Mouse (Mus musculus) heart, postnatal 0 days (tissue): ENCODE measurements around the gene Hlcs. TPM values are rescaled to one million over a fixed set of nuclear protein-coding genes. Genes with fewer than 3 reads are reported as not detected.

Experiments used
- ATAC-seq: fragments of 200-750 bp; cut with Nextera tagmentation; 2 replicates; pipeline ENCODE4 v1.8.0; 2017; ENCODE audit warnings: low read depth, moderate number of reproducible peaks, moderate library complexity; ENCODE audit not compliant: insufficient read depth
- DNase-seq: peaks from one replicate; pipeline ENCODE4 v3.0.0-alpha.2; 2016; ENCODE audit warnings: low spot score
- H3K27ac ChIP-seq: fragments of 300-500 bp; sonication (generic); 2 replicates; pipeline ENCODE4 v1.5.1; 2014; ENCODE audit warnings: low read depth, mild to moderate bottlenecking
- H3K27me3 ChIP-seq: fragments of 300-500 bp; sonication (generic); 2 replicates; pipeline ENCODE4 v1.6.1; 2014; ENCODE audit warnings: low read length, mixed read lengths; ENCODE audit not compliant: control insufficient read depth, insufficient read depth
- H3K36me3 ChIP-seq: fragments of 300-500 bp; sonication (generic); replicated peaks from 2 replicates; pipeline ENCODE4 v1.6.1; 2014; ENCODE audit warnings: low read length, mixed read lengths; ENCODE audit not compliant: control insufficient read depth, insufficient read depth
- H3K4me1 ChIP-seq: fragments of 300-500 bp; sonication (generic); 2 replicates; pipeline ENCODE4 v1.6.1; 2014; ENCODE audit warnings: antibody characterized with exemption; ENCODE audit not compliant: control insufficient read depth, insufficient read depth
- H3K4me2 ChIP-seq: fragments of 300-500 bp; sonication (generic); 2 replicates; pipeline ENCODE4 v1.6.1; 2014; ENCODE audit warnings: low read depth, mild to moderate bottlenecking, low read length, moderate library complexity
- H3K4me3 ChIP-seq: fragments of 300-500 bp; sonication (generic); 2 replicates; pipeline ENCODE4 v1.5.1; 2014; ENCODE audit warnings: low read depth, low read length
- H3K9ac ChIP-seq: fragments of 300-500 bp; sonication (generic); replicated peaks from 2 replicates; pipeline ENCODE4 v1.6.1; 2014; ENCODE audit warnings: low read depth, low read length, mixed read lengths
- H3K9me3 ChIP-seq: fragments of 300-500 bp; sonication (generic); replicated peaks from 2 replicates; pipeline ENCODE4 v1.6.1; 2016; ENCODE audit warnings: low read length; ENCODE audit not compliant: control insufficient read depth
- CTCF ChIP-seq: IDR thresholded peaks from 2 replicates; pipeline ENCODE4 v1.5.1; 2016; ENCODE audit warnings: antibody characterized with exemption, control low read depth, low read depth
- EP300 ChIP-seq: IDR thresholded peaks from 2 replicates; pipeline ENCODE4 v1.6.1; 2016; ENCODE audit warnings: antibody characterized with exemption, low read depth
- WGBS: fragments of 180-500 bp; shearing (Covaris S2); extraction: QIAGEN DNeasy Blood & Tissue Kit; methylation state at CpG from one replicate; pipeline ENCODE4 v1.1.7; 2014; 5-methylcytosine and 5-hydroxymethylcytosine counted together
- polyA plus RNA-seq: library from polyadenylated mRNA; unstranded; fragments of >200 nt; fragmentation: Nextera tagmentation; extraction: Ambion mirVana; gene quantifications from 2 replicates; pipeline ENCODE4 v1.2.1, GENCODE M21; 2015
- total RNA-seq: library from RNA; depleted of rRNA; stranded (reverse); fragments of >200 nt; gene quantifications from 2 replicates; pipeline ENCODE4 v1.2.3, GENCODE M21; 2014; ENCODE audit warnings: low replicate concordance

The Hlcs gene
- total and polyA plus RNA-seq, 2 experiments from 2014 or later = 4.6 to 5.6 TPM

GRCm38 (mm10) chr16:94311931-94312330, 1.4 kb downstream of the Hlcs start:
- peaks cover 24% of the 10 kb centered on the region for H3K4me1 ChIP-seq
- 80% methylated on average over 4 of the region's 4 CpGs for WGBS
- ATAC-seq = no peak
- no peak for TF ChIP-seq CTCF
- no peak for TF ChIP-seq EP300
- H3K9ac ChIP-seq = no peak overlapping the region
- DNase-seq = no peak
- no peaks in the 10 kb centered on the region for H3K36me3 ChIP-seq
- H3K27ac ChIP-seq = peak overlapping the region; percentile 99
- no peaks in the 10 kb centered on the region for H3K9me3 ChIP-seq
- no peaks in the 10 kb centered on the region for H3K27me3 ChIP-seq
- peak overlapping the region; percentile 72 for H3K4me3 ChIP-seq
- H3K4me2 ChIP-seq = peak overlapping the region; percentile 74

GRCm38 (mm10) chr16:94311416-94311815, 2.0 kb downstream of the Hlcs start:
- no peak overlapping the region for H3K9ac ChIP-seq

GRCm38 (mm10) chr16:94309025-94309424, 4.3 kb downstream of the Hlcs start:
- Histone ChIP-seq H3K36me3 (no peaks in the 10 kb centered on the region), H3K9me3 (peaks cover 4% of the 10 kb centered on the region; the same call in 1 of the 2 replicates), H3K4me1 (peaks cover 24% of the 10 kb centered on the region), H3K4me2 (no peak overlapping the region), H3K9ac (no peak overlapping the region), H3K27ac (0 out of 2 replicates have a peak overlapping the region, but pooled peaks have one; percentile 30), H3K27me3 (no peaks in the 10 kb centered on the region), H3K4me3 (no peak overlapping the region)
- no peak for ATAC-seq
- WGBS = 72% methylated on average over 4 of the region's 4 CpGs
- no peak for TF ChIP-seq CTCF
- no peak for TF ChIP-seq EP300
- no peak for DNase-seq

More at GRCm38 (mm10) chr16:94311416-94311815, 2.0 kb downstream of the Hlcs start:
- H3K27me3 ChIP-seq = no peaks in the 10 kb centered on the region
- H3K4me1 ChIP-seq = peaks cover 24% of the 10 kb centered on the region
- 68% methylated on average over 1 of the region's 1 CpGs for WGBS
- no peaks in the 10 kb centered on the region for H3K9me3 ChIP-seq
- H3K36me3 ChIP-seq = no peaks in the 10 kb centered on the region
- DNase-seq (no peak), ATAC-seq (no peak)
- H3K4me2 ChIP-seq = no peak overlapping the region
- no peak for TF ChIP-seq EP300
- no peak for TF ChIP-seq CTCF
- no peak overlapping the region for H3K4me3 ChIP-seq
- no peak overlapping the region for H3K27ac ChIP-seq

GRCm38 (mm10) chr16:94307942-94308341, 5.4 kb downstream of the Hlcs start:
- Histone ChIP-seq H3K27ac (no peak overlapping the region), H3K9me3 (peaks cover 4% of the 10 kb centered on the region; the same call in 1 of the 2 replicates)
- 62% methylated on average over 6 of the region's 6 CpGs for WGBS

GRCm38 (mm10) chr16:94307526-94307925, 5.8 kb downstream of the Hlcs start:
- no peak for ATAC-seq
- TF ChIP-seq EP300 = no peak
- TF ChIP-seq CTCF = no peak
- no peak overlapping the region for H3K27ac ChIP-seq
- H3K4me1 ChIP-seq = peaks cover 27% of the 10 kb centered on the region
- H3K4me2 ChIP-seq = no peak overlapping the region
- no peak overlapping the region for H3K9ac ChIP-seq
- H3K36me3 ChIP-seq = no peaks in the 10 kb centered on the region
- no peak for DNase-seq
- H3K9me3 ChIP-seq = peaks cover 4% of the 10 kb centered on the region; the same call in 1 of the 2 replicates
- H3K27me3 ChIP-seq = no peaks in the 10 kb centered on the region
- H3K4me3 ChIP-seq = no peak overlapping the region
- WGBS = 78% methylated on average over 6 of the region's 6 CpGs

More at GRCm38 (mm10) chr16:94307942-94308341, 5.4 kb downstream of the Hlcs start:
- Histone ChIP-seq H3K4me2 (no peak overlapping the region), H3K4me3 (no peak overlapping the region), H3K9ac (no peak overlapping the region), H3K4me1 (peaks cover 27% of the 10 kb centered on the region), H3K36me3 (no peaks in the 10 kb centered on the region), H3K27me3 (no peaks in the 10 kb centered on the region)
- no peak for TF ChIP-seq EP300
- TF ChIP-seq CTCF = no peak
- DNase-seq (no peak), ATAC-seq (no peak)

GRCm38 (mm10) chr16:94303203-94303535, 10.2 kb downstream of the Hlcs start:
- no peaks in the 10 kb centered on the region for H3K27me3 ChIP-seq
- H3K4me2 ChIP-seq = peak overlapping the region; percentile 66
- TF ChIP-seq CTCF (no peak), EP300 (no peak)
- H3K9me3 ChIP-seq = peaks cover 4% of the 10 kb centered on the region; the same call in 1 of the 2 replicates
- 27% methylated on average over 6 of the region's 6 CpGs for WGBS
- H3K4me3 ChIP-seq = peak overlapping the region; percentile 42; the same call in 1 of the 2 replicates
- peaks cover 3% of the 10 kb centered on the region; the same call in 1 of the 2 replicates for H3K4me1 ChIP-seq
- peak overlapping the region; percentile 85 for H3K27ac ChIP-seq
- H3K36me3 ChIP-seq = no peaks in the 10 kb centered on the region
- DNase-seq = no peak
- peak overlapping the region; percentile 38 for H3K9ac ChIP-seq
- no peak for ATAC-seq
